Mouse (Mus musculus) layer of hippocampus, postnatal 36 days (tissue): ENCODE measurements around the gene Hectd1. TPM values are rescaled to one million over a fixed set of nuclear protein-coding genes. Genes with fewer than 3 reads are reported as not detected.

Experiments used
- DNase-seq, 2 experiments: peaks; one replicate each; pipeline ENCODE4 v3.0.0; 2022
- total RNA-seq, 2 experiments: library from RNA; stranded (reverse); gene quantifications; 2 replicates each; pipeline ENCODE4 v1.2.3; 2021

Gene Hectd1
- total RNA-seq, 2 experiments from 2014 or later: 84.0 to 85.7 TPM

DNA sequence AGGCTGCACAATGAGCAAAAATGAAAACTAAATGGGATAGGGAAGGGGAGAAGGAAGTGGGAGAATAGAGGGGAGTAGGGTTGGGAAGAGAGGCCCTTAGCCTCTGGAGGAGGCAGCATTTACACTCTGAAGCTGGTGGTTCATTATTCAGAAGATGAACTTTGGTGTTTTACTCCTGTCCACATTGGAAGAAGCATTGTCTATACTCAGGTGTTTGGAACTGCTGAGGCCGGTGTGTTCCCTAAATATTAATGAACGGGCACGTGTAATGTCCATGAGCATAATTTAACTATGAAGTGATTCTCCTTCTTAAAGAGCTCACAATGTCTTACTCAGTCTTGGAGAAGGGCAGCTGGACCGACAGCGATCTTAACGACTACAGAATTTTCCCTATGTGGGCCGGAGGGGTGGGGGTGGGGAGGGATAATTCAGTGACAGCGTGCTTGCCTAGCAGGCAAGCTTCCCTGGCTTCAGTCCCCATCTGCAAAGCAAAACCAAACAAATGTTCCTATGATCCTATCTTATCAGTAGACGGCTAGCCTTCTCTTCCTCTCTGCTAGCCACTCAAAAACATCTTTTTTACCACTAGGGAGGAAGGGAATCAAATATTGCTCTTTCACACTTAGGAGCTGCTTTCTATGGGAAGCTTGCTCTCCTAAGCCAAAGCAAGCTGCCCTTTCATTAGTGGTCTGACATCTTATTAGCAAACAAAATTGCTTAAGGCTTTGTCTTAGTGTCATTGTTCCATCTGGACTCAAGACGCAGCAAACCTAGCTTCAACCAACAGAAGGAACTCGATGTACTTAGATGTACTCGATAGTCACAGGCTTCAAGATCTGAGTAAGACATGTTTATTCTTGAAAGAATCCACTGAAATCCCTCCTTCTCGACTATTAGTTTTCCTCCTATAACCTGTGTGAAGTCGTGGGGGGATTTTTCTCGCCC is 14.5 kb upstream of the Hectd1 start:
- DNase-seq: no peak

DNA sequence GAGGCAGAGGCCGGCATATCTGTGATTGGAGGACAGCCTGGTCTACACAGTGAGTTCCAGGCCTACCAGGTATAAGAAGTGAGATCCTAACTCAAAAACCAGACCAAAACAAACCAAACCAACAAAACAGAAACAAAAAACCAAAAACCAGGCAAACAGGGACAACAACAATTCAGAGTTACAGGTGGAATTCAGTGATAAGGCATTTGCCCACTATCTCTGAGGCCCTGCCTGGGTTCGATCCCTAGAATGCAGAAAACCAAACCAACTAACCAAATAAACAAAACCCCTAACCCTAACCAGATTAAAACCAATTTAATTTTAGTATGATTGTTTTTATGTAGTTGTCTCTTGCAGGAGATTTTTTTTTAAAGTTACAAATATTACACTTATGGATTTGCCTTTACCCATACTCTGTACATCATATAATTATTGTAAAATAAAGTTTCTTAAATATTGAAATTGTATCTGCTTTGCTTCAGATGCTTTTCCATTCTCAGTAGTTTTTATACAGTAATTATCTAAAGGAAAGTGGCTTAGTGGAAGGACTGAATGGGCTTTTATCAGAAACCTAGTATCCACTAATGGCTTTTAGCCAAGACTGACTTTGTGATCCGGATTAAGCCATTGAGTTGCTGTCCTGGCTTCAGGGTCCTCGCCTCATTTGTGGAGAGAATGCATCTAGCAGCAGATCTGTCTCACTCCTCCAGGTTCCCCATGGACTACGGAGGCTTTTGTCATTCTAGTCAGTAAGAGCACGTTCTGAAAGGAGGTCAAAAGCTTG is 12.9 kb upstream of the Hectd1 start:
- no peak for DNase-seq

DNA sequence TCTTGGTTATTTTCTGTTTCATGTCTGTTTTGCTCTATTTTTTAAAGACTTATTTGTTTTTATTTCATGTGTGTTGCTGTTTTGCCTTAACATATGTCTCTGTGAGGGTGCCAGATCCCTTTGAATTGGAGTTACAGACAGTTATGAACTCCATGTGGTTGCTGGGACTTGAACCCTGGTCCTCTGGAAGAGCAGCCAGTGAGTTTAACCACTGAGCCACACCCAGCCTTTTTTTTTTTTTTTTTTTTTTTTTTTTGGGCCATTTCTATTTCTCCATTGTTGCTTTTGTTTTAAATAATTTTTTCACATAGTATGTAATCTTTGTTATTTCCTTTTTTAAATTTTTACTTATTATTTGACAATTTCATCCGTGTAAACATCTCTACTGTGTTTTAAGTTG is 10.5 kb upstream of the Hectd1 start:
- DNase-seq: no peak

DNA sequence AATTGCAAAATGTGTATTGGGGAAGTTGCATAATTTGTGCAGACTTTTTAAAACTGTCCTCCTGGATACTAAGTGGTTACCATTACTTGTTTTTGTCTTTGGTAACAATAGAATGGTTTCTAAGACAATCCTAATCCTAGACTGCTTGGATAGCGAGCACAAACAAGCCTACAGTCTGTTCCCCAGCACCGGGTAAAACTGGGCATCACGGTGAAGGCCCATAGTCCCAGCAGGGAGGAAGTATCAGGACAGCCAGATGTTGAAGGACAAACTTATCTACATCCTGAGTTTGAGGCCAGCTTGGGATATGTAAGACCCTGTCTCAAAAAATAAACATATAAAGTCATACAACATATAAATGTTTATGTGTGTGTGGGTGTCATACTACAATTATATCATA is 5.9 kb upstream of the Hectd1 start:
- DNase-seq: no peak

DNA sequence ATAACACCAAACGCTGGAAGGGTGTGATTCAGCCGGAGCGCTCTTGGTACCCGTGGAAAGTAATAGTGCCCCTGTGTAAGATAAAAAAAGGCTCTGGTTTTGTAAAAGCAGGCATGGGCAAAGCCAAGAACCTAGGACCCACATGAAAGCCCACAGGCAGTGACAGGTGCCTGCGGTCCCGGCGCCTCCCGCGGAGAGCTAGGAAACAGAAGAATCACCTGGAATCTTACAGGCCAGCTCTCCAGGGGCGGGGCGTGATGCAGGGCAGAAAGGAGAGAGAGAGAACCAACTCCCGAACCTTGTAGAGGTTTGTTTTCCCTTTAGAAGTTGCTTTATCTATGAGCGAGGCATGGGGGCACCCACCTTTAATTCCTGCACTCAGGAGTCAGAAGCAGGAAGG is 2.6 kb upstream of the Hectd1 start:
- no peak for DNase-seq

DNA sequence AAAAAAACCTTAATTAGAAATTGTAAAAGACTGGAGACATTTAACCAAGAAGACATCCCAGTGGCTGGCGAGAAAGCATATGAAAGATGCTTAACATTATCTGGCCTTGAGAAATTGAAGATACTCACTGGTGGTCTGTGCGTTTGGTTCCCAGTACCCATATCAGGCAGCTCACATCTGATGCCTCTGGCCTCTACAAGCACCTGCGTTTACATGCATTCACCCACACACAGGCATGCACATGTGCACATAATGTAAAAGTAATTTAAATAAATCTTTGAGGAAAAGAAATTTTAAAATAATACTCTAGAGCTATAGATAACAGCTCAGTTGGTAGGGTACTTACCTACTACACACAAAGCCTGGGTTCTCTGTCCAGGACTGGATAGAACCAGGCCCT is 2.0 kb upstream of the Hectd1 start:
- DNase-seq: no peak

DNA sequence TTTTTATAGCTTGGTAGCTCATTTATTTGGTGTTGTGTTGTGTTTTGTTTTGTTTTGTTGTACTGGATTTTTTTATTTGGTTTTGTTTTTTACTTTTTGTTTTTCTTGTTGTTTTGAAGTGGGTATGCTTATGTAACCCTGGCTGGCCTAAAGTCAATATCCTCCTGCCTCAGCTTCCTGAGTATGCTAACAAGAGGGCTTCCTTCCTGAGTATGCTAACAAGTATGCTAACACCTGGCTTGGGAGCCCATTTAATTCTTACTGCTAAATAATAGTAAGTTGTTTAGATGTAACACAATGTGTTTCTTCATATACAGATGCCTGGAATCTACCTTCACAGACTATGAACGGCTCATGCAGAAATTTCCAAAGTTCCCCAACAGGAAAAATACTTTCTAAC is 1.3 kb upstream of the Hectd1 start:
- no peak for DNase-seq

DNA sequence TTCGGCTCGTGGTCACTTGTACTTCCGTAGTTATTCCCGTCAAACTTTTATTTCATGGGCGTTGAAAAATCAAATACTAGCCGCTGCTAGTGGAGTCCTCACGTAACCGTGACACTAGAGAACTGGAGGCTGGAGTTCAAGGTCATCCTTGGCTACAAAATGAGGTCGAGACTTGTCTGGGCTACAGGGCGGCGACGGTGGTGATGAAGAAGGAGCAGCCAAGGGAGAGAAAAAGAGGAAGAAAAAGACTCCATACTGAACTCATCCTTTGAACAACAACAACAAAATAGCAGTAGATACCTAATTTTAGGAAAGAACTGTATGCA is 704 bp upstream of the Hectd1 start:
- DNase-seq: no peak

DNA sequence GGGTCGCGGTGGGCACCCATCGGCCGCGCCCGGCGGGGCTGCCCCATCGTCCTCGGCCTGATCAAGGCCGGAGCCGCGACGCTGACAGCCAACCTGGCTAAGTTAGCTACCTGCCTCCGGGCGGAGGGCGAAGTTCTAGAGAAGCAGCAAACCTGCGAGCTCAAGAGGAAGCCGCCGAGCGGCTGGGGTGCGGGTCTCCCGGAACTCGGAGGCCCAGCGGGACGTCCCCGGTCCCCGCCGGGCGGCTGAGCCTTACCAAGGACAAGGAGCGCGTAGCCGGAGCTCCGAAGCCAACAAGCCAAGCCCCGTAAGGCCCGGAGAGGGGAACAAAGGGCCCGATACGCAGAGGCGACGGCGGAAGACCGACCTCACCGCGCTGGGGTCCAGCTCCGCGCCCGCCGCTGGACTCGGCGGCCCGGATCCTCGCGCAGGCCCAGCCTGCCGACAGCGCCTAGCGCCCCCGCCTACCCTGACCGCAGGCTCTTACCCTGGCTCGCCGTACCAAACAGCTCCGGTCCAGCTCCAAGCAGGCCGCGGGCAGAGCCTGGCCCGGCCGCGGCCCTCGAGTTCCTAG is 533 bp downstream of the Hectd1 start:
- no peak for DNase-seq

DNA sequence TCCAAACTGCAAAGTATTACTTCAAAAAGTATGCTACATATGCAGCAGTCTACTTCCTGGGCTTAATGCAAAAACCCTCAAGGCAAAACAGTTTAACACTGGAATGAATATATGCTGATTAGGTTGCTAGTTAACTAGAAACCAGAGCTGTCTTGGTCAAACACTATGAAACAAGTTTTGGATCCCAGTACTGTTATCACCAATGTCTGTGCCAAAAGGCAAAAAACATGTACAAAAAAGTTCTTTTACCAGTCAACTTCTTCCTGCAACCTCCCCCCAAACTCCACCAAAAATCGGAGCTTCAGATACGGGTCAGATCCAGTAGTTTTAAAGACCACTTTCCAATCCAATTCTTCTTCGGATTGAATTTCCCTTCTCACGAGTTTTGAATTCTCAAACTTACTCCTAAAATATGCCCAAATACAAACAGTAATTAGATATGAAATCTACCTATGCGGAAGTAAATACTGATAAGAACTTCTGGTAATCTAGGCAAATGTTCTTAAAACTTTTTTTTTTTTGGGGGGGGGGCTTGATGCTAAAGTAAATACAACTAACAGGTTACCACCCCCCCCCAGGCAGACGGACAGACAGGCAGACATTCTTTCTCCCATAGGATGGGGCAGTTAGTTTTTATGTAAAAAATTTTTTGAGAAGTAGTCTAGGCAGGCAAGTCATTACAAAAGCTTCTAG is 1.2 kb downstream of the Hectd1 start:
- DNase-seq: no peak

DNA sequence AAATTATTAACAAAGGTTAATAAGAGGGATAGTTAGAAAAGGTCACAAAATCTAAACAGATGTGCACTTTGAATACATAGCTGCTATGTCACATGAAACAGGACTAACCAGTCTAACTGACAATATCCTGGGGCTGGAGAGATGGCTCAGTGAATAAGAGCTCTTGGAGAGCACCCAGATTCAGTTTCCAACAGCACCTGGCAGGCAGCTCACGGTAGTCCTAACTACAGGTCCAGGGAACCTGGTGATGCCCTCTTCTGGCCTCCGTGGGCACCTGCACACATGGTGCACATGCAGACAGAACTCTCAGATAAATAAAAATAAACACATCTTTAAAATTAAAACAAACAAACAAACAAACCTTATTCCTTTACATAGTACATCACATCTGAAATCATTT is 4.0 kb downstream of the Hectd1 start:
- DNase-seq: no peak

DNA sequence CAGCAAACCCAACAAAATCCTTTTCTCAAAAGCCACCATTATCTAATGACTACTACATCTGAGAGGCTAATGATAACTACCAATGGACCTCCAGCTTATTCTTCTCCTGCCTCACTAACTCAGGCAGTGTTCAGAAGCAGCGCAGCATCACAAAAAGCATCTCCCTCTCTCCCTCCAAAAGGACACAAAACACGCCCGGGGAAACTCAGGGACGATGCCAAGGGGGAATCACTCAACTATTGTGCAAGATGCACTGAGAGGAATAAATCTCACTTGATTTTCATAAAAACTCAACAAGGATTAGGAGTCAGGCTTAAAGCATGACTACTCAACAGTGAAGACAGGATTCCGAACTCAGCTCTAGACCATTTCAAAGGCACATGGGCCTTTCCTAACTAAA is 6.0 kb downstream of the Hectd1 start:
- DNase-seq: no peak

DNA sequence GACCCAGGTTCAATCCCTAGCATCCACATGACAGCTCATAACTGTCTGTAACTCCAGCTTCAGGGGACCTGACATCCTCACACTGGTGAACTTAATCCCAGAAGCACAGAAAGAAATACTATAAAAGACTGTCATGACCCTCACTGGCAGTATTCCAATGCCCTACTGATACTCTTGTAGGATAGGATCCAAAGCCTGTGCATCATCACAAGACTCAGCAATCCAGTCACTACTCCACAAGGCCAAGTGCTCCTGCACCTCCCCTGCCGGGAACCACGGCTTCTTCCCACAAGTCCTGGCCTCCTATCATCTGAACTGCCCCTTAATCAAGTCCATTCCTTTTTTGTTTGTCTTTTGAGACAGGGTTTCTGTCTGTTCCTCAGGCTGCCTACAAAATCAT is 6.5 kb downstream of the Hectd1 start:
- no peak for DNase-seq

DNA sequence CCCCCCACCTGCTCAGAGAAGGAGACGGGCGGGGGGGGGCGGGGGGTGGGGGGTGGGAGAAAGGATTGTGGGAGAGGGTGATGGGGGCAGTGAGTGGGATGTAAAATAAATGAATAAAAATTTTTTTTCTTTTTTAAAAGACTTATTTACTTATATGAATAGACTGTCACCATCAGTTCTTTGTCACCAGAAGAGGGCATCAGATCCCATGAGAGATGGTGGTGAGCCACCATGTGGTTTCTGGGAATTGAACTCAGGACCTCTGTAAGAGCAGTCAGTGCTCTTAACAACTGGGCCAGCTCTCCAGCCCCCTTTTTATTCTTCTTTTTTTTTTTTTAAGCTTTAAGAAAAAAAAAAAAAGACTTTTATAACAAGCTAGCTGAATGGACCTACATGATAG is 7.1 kb downstream of the Hectd1 start:
- no peak for DNase-seq

DNA sequence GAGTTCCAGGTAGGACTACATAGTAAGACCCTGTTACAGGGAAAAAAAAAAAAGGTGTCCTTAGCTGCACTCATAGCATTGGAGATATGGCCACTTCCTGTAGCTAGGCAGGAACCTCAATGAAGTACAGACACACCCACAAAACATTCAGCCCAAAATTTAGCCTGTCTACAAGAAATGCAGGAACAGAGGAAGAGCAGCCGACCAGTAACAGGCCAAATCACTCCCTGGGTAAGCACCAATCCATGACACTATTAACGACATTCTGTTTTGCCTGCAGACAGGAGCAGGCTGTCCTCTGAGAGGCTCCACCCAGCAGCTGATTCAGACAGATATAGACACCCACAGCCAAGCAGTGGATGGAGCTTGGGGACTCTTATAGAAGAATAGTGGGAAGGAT is 8.1 kb downstream of the Hectd1 start:
- DNase-seq: no peak

DNA sequence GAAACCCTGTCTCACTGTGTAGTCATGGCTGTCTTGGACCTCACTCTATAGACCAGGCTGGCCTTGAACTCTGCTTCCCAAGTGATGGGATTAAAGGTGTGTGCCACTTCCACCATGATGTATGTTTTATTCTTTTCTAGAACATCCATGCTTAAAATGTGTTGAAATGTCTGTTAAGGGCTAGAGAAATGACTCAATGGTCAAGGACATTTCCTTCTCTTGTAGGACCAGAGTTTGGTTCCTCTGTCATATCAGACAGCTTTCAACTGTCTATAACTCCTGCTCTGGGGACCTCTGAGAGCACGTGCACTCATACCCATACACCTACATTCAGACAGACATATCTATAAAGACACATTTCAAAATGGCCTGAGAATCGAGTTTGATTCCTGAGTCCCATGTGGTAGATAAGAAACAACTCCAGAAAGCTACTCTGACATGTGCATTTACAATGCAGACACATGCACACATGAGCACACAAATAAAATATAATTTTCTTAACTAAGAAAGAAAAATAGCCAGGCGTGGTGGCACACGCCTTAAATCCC is 9.3 kb downstream of the Hectd1 start:
- no peak for DNase-seq

DNA sequence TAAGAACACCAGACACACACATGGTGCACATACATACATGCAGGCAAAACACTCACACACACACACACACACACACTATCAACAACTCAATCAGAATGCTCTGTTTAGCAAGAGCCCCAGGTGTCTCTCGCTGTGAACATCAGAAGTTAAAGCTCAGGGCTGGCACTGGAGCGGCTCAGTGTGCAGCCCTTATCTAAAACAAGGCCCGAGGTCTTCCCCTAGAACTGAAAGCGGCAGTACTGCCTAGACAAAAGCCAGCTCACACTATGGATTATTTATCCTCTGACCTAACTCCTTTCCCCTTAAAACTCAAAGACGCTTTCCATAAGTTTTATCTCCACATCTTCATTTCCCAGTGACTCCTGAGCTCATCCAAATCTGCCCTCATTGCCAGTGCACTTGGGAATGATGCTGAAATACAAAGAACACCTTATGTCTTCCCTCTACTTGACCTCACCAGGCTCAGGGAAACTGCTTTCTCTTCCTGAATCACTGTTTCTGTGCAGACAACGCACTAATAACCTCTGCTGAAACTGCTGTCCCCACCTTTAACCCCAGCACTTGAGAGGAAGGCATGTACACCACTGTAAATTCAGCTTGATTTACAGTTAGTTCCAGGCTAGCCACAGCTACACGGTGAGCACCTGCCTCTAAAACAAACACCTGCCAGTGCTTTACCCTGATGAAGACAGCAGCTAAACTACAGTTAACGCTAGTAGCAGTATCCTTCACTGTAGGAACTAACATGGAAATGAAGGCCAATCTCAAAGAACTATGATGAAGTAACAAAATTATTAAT is 11.3 kb downstream of the Hectd1 start:
- no peak for DNase-seq

DNA sequence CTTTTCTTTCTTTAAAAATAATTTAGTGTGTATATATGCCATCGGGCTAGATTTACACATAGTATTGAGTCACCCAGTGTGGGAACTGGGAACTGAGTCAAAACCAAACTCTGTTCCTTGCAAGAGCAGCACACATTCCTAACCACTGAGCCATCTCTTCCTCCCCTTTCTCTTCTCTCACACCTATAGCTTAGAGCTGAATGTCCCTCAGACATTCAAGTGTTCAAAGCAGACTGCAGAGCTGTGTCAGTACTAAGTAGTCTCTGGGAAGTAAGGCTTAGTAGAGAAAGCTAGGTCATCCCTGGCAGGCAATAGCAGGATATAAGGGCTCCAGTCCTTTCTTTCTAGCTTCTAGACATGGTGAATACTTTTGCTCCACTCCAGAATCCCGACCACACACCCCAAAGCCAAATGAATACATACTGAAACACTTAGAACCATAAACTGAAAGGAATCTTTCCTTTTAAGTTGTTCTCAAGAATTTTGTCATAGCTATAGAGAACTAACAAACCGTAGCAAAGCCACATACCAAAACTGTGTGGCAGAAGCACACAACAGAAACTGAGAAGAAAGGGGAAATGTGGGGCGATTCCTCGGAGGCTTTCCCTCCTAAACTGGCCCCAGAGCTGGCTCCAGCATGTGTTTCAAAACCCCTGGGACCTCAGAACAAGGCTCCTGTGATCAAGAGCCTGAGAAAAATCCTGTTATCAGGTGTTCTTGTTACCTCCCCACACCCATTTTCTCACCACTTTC is 17.8 kb downstream of the Hectd1 start:
- no peak for DNase-seq

DNA sequence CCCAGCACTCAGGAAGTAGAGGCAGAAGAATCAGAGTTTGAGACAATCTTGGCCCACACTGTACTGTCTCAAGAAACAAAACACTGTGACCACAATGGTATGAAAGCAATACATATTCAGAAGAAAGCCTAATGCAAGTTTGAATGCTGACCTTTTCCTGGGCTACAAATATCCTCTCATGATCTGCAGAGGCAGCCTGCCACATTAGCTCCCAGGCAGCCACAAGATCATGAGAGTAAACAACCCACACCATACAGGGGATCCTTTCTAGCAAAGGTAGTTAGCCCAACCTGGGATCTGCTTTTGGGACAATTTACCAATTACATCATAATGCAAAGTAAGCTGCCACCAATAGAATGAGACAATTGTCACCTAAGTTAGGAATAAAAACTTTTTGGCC is 18.8 kb downstream of the Hectd1 start:
- DNase-seq: no peak

DNA sequence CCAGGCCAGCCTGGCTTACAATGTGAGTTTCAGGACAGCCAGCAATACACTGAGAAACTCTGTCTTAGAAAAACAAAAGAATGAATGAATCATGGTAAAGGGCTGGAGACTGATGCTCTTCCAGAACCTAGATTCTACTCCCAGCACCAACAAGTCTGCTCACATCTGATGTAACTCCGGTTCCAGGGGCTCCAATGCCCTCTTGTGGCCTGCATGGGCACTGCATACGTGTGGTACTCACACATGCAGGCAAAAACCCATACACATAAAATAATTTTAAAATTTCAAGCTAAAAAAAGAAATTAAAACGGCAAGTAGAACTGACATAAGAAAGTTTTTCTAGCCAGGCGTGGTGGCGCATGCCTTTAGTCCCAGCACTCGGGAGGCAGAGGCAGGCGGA is 44.5 kb downstream of the Hectd1 start:
- no peak for DNase-seq

DNA sequence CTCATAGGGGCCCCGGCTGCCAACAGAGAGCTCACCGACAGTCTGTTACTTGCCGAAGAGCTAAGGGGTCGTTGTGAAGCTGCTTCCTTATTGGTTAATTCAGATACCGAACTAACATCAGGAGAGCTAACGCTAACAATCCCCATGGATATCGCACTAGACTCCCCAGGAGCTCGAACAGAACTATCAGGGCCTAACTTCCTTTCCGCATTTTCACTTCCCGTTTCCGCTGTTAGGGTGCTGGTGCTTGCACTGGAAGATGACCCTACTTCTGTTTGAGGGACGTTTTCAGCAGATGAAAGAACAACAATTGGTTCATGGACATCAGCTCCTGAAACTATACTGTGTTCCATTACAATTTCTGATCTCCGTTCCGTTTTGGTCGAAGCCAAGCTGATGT is 60.6 kb downstream of the Hectd1 start:
- no peak for DNase-seq
